Mouse (Mus musculus): ENCODE results near the gene Mrps18b. TPM values are rescaled to one million over a fixed set of nuclear protein-coding genes. Genes with fewer than 3 reads are reported as not detected.
A peak's percentile ranks its signal among the peaks of the same experiment; 100 is the strongest.

Gene Mrps18b
- polyA plus RNA-seq, 1 experiment: 89.8 TPM

DNA sequence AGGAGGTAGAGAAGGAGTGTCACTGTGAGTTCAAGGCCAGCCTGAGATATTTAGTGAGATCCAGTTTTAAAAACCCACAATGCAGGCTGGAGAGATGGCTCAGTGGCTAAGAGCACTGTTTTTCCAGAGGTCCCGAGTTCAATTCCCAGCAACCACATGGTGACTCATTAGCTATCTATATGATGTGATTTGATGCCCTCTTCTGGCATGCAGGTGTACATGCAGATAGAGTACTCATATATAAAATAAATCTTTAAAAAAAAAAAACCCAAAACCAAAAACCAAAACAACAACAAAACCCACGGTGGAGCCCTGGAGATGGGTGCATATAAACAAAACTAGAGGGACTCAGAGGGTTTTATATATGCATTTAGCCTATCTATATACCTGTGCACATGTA is 8.6 kb downstream of the Mrps18b start:
- H3K4me3 ChIP-seq (ENCODE audit: insufficient read depth, low read length): no peak overlapping the region
- H3K27ac ChIP-seq (ENCODE audit: insufficient read depth, low read length): no peak overlapping the region
- TF ChIP-seq POLR2A (IDR thresholded peaks at IDR 0.05; ENCODE audit: low read depth, low read length) (no peak), CTCF (IDR thresholded peaks at IDR 0.05; ENCODE audit: borderline replicate concordance, insufficient read depth, low read length) (no peak)
- peaks cover 7% of the 10 kb centered on the region; the same call in 1 of the 2 replicates for H3K4me1 ChIP-seq (ENCODE audit: control insufficient read depth, insufficient read depth, low read length)

- Histone ChIP-seq H3K4me1 (ENCODE audit: control insufficient read depth, insufficient read depth, low read length) (peaks cover 7% of the 10 kb centered on the region; the same call in 1 of the 2 replicates), H3K4me3 (ENCODE audit: insufficient read depth, low read length) (no peak overlapping the region), H3K27ac (ENCODE audit: insufficient read depth, low read length) (no peak overlapping the region)
- TF ChIP-seq CTCF (IDR thresholded peaks at IDR 0.05; ENCODE audit: borderline replicate concordance, insufficient read depth, low read length) (no peak), POLR2A (IDR thresholded peaks at IDR 0.05; ENCODE audit: low read depth, low read length) (no peak)
Measured at GRCm38 (mm10) chr17:35905587-35905986, 10.6 kb downstream of the Mrps18b start.

GRCm38 (mm10) chr17:35903992-35904355 is 12.2 kb downstream of the Mrps18b start:
- Histone ChIP-seq H3K4me1 (ENCODE audit: control insufficient read depth, insufficient read depth, low read length) (peaks cover 3% of the 10 kb centered on the region; the same call in 1 of the 2 replicates), H3K27ac (ENCODE audit: insufficient read depth, low read length) (peak overlapping the region; percentile 42), H3K4me3 (ENCODE audit: insufficient read depth, low read length) (no peak overlapping the region)
- TF ChIP-seq CTCF (IDR thresholded peaks at IDR 0.05; ENCODE audit: borderline replicate concordance, insufficient read depth, low read length) (no peak), POLR2A (IDR thresholded peaks at IDR 0.05; ENCODE audit: low read depth, low read length) (no peak)

DNA sequence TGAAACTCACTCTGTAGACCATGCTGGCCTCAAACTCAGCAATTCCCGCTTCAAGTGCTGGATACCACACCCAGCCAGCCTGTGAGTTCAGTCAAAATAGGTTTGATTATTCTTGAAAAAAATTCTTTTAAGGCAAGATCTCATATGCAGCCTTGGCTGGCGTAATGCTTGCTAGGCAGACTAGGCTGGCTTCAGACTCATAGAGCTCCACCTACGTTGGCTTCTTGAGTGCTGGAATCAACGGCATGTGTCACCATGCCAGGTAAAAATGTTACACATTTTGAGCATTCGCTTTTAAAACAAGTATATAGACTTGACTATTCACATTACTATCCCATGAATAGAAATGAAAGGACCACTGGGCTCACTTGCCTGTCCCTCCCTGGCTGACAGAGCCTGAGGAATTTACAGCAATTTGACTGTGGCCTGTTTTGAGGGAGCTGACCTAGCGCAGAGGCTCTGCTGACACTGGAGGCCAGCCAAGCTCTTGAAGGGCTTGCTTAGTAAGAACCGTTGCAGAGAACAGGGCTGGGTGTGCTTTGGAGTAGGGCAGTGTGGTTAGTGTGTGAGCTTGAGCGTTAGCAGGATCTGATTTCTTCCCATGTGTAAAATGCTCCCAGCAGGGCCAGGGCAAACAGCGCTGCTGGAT is 12.7 kb downstream of the Mrps18b start:
- H3K4me1 ChIP-seq (ENCODE audit: control insufficient read depth, insufficient read depth, low read length): no peaks in the 10 kb centered on the region
- TF ChIP-seq POLR2A (IDR thresholded peaks at IDR 0.05; ENCODE audit: low read depth, low read length): no peak
- no peak for TF ChIP-seq CTCF (IDR thresholded peaks at IDR 0.05; ENCODE audit: borderline replicate concordance, insufficient read depth, low read length)
- H3K4me3 ChIP-seq (ENCODE audit: insufficient read depth, low read length): no peak overlapping the region
- H3K27ac ChIP-seq (ENCODE audit: insufficient read depth, low read length): peak overlapping the region; percentile 42

DNA sequence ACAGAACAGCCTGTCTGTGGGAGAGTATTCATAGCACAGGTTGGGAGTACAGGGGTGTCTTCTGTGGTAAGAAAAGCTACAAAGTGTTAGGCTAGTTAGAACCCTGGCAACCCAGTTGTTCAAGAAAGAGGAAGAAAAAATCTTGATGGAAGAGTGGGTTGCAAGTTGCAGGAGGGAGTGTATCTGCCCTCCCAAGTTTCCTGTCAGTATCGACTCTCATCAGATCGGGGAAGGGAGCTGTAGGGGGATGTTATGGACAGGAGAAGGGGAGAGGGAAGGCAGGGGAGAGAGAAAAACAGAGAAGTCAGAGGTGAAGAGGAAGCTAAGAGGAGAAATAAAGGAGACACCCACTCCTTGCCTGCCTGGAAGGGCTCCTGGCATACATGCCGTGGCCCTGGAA is 15.6 kb downstream of the Mrps18b start:
- TF ChIP-seq CTCF (IDR thresholded peaks at IDR 0.05; ENCODE audit: borderline replicate concordance, insufficient read depth, low read length): no peak
- no peak for TF ChIP-seq POLR2A (IDR thresholded peaks at IDR 0.05; ENCODE audit: low read depth, low read length)
- Histone ChIP-seq H3K4me1 (ENCODE audit: control insufficient read depth, insufficient read depth, low read length) (peaks cover 6% of the 10 kb centered on the region; the same call in 1 of the 2 replicates), H3K4me3 (ENCODE audit: insufficient read depth, low read length) (no peak overlapping the region), H3K27ac (ENCODE audit: insufficient read depth, low read length) (no peak overlapping the region)

GRCm38 (mm10) chr17:35897644-35898573 is 18.3 kb downstream of the Mrps18b start:
- H3K4me3 ChIP-seq (ENCODE audit: insufficient read depth, low read length): 0 out of 2 replicates have a peak overlapping the region, but pooled peaks have one; percentile 8
- TF ChIP-seq POLR2A (IDR thresholded peaks at IDR 0.05; ENCODE audit: low read depth, low read length): no peak
- no peak for TF ChIP-seq CTCF (IDR thresholded peaks at IDR 0.05; ENCODE audit: borderline replicate concordance, insufficient read depth, low read length)
- no peak overlapping the region for H3K27ac ChIP-seq (ENCODE audit: insufficient read depth, low read length)
- H3K4me1 ChIP-seq (ENCODE audit: control insufficient read depth, insufficient read depth, low read length): peaks cover 8% of the 10 kb centered on the region; the same call in 1 of the 2 replicates

- Histone ChIP-seq H3K4me3 (ENCODE audit: insufficient read depth, low read length) (peak within 1 kb of the TSS; percentile 76), H3K4me1 (ENCODE audit: control insufficient read depth, insufficient read depth, low read length) (peaks cover 8% of the 10 kb centered on the region; the same call in 1 of the 2 replicates), H3K27ac (ENCODE audit: insufficient read depth, low read length) (no peak within 1 kb of the TSS)
- TF ChIP-seq CTCF (IDR thresholded peaks at IDR 0.05; ENCODE audit: borderline replicate concordance, insufficient read depth, low read length) (no peak), POLR2A (IDR thresholded peaks at IDR 0.05; ENCODE audit: low read depth, low read length) (peak; percentile 47; the same call in 1 of the 2 replicates)
Measured at GRCm38 (mm10) chr17:35896781-35897643, 19.2 kb downstream of the Mrps18b start, which contains the start of gene 2310061I04Rik. Gene 2310061I04Rik (minus strand): TSS chr17:35897431.

- Histone ChIP-seq H3K4me1 (ENCODE audit: control insufficient read depth, insufficient read depth, low read length) (no peaks in the 10 kb centered on the region), H3K27ac (ENCODE audit: insufficient read depth, low read length) (no peak overlapping the region), H3K4me3 (ENCODE audit: insufficient read depth, low read length) (no peak overlapping the region)
- TF ChIP-seq POLR2A (IDR thresholded peaks at IDR 0.05; ENCODE audit: low read depth, low read length) (no peak), CTCF (IDR thresholded peaks at IDR 0.05; ENCODE audit: borderline replicate concordance, insufficient read depth, low read length) (no peak)
Measured at GRCm38 (mm10) chr17:35887725-35888124, 28.5 kb downstream of the Mrps18b start.

- no peak overlapping the region for H3K27ac ChIP-seq (ENCODE audit: insufficient read depth, low read length)
- no peaks in the 10 kb centered on the region for H3K4me1 ChIP-seq (ENCODE audit: control insufficient read depth, insufficient read depth, low read length)
- no peak overlapping the region for H3K4me3 ChIP-seq (ENCODE audit: insufficient read depth, low read length)
Measured at GRCm38 (mm10) chr17:35883777-35884176, 32.4 kb downstream of the Mrps18b start.

More at GRCm38 (mm10) chr17:35883777-35884176, 32.4 kb downstream of the Mrps18b start:
- TF ChIP-seq CTCF (IDR thresholded peaks at IDR 0.05; ENCODE audit: borderline replicate concordance, insufficient read depth, low read length) (no peak), POLR2A (IDR thresholded peaks at IDR 0.05; ENCODE audit: low read depth, low read length) (no peak)
